Mouse (Mus musculus): ENCODE results near the gene Gif. TPM values are rescaled to one million over a fixed set of nuclear protein-coding genes. Genes with fewer than 3 reads are reported as not detected.

Gene Gif
- polyA plus RNA-seq, 1 experiment from 2014 or later: not detected

DNA sequence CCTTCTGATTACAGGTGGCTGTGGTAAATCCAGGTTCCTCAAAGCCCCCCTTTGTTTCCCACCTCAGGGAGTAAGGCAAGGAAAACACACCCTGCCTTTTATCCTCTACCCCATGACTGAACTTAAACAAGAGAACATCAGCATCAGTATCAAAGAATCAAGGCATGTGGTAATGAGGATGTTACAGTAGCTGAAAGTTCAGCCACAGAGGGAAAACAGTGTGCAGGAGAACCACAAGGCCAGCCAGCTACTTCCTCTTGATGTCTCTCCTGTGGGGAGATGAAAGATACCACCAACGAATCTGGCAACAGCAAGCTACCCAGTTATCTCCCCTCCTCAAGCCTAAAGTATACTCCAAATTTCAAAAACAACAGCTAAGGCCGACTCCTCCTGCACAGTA, 59.9 kb downstream of the Gif start:
- H3K27ac ChIP-seq (ENCODE audit: low read depth, low read length): no peak overlapping the region
- H3K4me1 ChIP-seq (replicated peaks; ENCODE audit: control insufficient read depth, insufficient read depth, low read length): no peaks in the 10 kb centered on the region
- TF ChIP-seq CTCF (IDR thresholded peaks at IDR 0.05; ENCODE audit: low read depth): no peak
- no peaks in the 10 kb centered on the region for H3K9me3 ChIP-seq (ENCODE audit: control insufficient read depth)
- no peaks in the 10 kb centered on the region for H3K27me3 ChIP-seq (replicated peaks; ENCODE audit: control insufficient read depth, insufficient read depth, low read length)
- ATAC-seq: no peak
- H3K4me3 ChIP-seq (ENCODE audit: low read depth, low read length): no peak overlapping the region
- H3K9ac ChIP-seq (ENCODE audit: low read depth, low read length): no peak overlapping the region
- no peak overlapping the region for H3K4me2 ChIP-seq (replicated peaks; ENCODE audit: low read depth)
- H3K36me3 ChIP-seq (ENCODE audit: control insufficient read depth, insufficient read depth): peaks cover 4% of the 10 kb centered on the region; the same call in 1 of the 2 replicates
- WGBS: 50% methylated on average over 2 of the region's 2 CpGs

DNA sequence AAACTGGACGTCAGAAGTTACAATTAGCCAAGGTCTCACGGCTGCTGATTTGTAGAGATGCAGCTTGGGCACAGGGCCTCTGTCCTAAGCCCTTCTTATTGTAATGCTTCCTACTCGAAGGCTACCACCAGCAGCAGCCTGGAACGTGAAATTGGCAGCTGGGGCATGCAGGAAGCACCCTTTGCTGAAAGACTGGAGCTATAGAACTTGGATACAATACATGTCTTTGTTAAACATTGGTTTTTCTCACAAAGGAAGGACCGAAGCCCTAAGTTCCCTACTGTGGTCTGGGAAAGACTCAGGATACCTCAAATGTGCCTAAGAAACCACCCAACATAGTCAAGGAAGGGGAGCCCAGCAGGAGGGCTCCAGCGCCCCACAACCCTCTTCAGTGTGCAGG, 60.5 kb downstream of the Gif start:
- WGBS: 77% methylated on average over 6 of the region's 6 CpGs
- Histone ChIP-seq H3K9ac (ENCODE audit: low read depth, low read length) (no peak overlapping the region), H3K27ac (ENCODE audit: low read depth, low read length) (no peak overlapping the region), H3K4me3 (ENCODE audit: low read depth, low read length) (no peak overlapping the region), H3K27me3 (replicated peaks; ENCODE audit: control insufficient read depth, insufficient read depth, low read length) (no peaks in the 10 kb centered on the region), H3K36me3 (ENCODE audit: control insufficient read depth, insufficient read depth) (no peaks in the 10 kb centered on the region; the same call in 1 of the 2 replicates), H3K4me2 (replicated peaks; ENCODE audit: low read depth) (no peak overlapping the region), H3K9me3 (ENCODE audit: control insufficient read depth) (no peaks in the 10 kb centered on the region), H3K4me1 (replicated peaks; ENCODE audit: control insufficient read depth, insufficient read depth, low read length) (no peaks in the 10 kb centered on the region)
- no peak for ATAC-seq
- TF ChIP-seq CTCF (IDR thresholded peaks at IDR 0.05; ENCODE audit: low read depth): no peak

DNA sequence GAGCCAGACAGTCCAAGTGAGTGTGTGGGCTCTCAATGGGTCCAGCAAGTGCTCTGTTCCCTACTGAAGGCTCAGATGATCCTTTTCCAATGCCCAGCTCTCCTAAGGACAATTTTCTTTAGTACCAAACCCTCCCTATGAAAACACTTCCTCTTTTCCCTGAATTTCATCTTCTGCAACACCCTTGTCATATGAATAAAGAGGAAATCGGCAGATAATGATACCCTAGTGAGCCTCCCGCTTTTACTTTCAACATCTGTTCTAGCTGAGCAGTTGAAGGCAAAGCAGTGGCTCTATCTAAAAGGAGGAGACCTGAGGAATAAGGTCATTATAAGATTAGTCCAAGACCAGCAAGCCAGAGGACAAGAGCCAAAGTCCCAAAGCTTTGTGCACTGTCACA, 61.1 kb downstream of the Gif start:
- Histone ChIP-seq H3K27me3 (replicated peaks; ENCODE audit: control insufficient read depth, insufficient read depth, low read length) (no peaks in the 10 kb centered on the region), H3K4me1 (replicated peaks; ENCODE audit: control insufficient read depth, insufficient read depth, low read length) (no peaks in the 10 kb centered on the region), H3K27ac (ENCODE audit: low read depth, low read length) (no peak overlapping the region), H3K36me3 (ENCODE audit: control insufficient read depth, insufficient read depth) (no peaks in the 10 kb centered on the region; the same call in 1 of the 2 replicates), H3K4me3 (ENCODE audit: low read depth, low read length) (no peak overlapping the region), H3K9me3 (ENCODE audit: control insufficient read depth) (no peaks in the 10 kb centered on the region), H3K4me2 (replicated peaks; ENCODE audit: low read depth) (no peak overlapping the region), H3K9ac (ENCODE audit: low read depth, low read length) (no peak overlapping the region)
- no peak for ATAC-seq
- no peak for TF ChIP-seq CTCF (IDR thresholded peaks at IDR 0.05; ENCODE audit: low read depth)
- WGBS: 75% methylated on average over 2 of the region's 2 CpGs

DNA sequence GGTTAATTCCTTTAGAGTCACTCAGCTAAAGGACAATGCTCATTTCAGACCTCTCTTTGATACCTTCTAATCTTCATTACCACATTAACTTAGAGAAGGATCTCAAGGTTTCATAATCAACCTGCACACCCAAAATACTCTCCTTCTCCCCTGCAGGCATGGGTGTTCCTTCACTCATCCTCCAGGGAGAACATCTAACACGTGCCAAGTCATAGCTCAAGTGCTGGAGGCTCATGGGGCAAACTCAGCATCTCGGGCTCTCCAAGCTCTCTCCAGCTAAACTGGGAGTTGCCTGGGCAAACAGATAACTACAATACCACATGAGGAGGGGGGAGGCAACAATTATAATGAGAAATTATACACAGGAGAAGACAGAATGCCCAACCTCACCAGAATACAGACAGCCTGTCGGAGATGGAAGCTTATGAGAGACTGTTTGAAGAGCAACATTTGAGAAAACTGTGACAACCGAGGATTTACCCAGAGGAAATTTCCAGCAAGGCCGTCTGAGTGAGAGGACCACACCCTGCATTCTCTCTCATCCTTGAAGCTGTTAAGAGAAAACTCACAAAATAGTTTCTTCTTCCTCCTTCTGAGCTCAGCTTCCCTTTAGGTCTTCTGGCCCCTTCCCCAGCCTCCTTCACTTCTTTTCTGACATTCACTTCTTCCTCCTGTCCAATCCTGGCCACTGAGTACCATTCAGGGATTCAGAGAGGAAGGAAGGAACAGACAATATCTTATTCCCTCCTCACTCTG, 62.8 kb downstream of the Gif start:
- H3K9me3 ChIP-seq (ENCODE audit: control insufficient read depth): no peaks in the 10 kb centered on the region
- WGBS: 49% methylated on average over 5 of the region's 5 CpGs
- no peak for TF ChIP-seq CTCF (IDR thresholded peaks at IDR 0.05; ENCODE audit: low read depth)
- no peak overlapping the region for H3K4me2 ChIP-seq (replicated peaks; ENCODE audit: low read depth)
- no peak overlapping the region for H3K9ac ChIP-seq (ENCODE audit: low read depth, low read length)
- H3K36me3 ChIP-seq (ENCODE audit: control insufficient read depth, insufficient read depth): no peaks in the 10 kb centered on the region; the same call in 1 of the 2 replicates
- no peaks in the 10 kb centered on the region; the same call in 1 of the 2 replicates for H3K4me1 ChIP-seq (replicated peaks; ENCODE audit: control insufficient read depth, insufficient read depth, low read length)
- ATAC-seq: no peak
- no peak overlapping the region for H3K4me3 ChIP-seq (ENCODE audit: low read depth, low read length)
- no peaks in the 10 kb centered on the region for H3K27me3 ChIP-seq (replicated peaks; ENCODE audit: control insufficient read depth, insufficient read depth, low read length)
- H3K27ac ChIP-seq (ENCODE audit: low read depth, low read length): no peak overlapping the region

DNA sequence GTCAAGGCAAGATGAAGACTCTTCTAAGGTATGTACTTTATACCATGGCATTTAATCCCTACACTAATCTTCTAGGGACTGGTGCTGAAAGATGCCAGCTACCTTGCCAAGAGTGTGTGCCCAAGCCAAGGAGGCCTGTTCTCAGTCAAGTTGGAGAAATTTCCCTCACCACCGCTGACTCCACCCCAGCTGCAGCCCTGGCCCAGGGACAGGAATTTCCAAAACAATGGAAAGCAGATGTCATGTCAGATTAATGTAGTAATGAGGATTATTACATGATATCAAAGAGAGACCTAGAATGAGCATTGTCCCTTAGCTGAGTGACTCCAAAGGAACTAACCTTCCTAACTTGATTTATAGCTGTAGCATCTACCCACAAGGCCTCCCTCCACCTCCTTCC, 63.5 kb downstream of the Gif start:
- no peak overlapping the region for H3K4me3 ChIP-seq (ENCODE audit: low read depth, low read length)

DNA sequence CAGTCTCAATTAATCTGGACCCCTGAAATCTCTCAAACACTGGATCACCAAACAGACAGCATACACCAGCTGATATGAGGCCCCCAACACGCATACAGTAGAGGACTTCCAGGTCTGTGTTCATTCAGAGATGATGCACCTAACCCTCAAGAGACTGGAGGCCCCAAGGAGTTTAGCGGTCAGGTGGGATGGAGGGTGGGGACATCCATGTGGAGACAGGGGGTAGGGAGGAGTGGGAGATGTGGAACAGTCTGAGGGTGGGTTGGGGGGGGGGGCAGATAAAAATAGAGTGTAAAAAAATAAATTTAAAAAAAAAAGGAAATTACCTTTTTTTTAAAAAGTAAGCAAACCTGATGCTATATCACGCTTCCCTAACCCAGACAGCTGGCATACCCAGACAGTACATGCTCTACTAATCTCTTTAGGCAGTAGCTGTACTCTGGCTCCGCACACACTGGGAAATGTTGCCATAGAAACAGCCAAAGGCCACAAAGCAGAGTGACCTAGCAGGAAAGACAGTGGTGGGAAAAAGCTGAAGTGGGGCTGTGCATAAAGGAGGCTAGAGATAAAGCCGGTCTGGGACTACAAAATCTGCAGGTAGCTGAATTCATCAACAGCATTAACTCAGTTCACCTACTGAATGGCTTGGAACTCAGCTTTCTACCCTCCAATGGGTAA, 64.5 kb downstream of the Gif start:
- 45% methylated on average over 5 of the region's 5 CpGs for WGBS
- H3K27me3 ChIP-seq (replicated peaks; ENCODE audit: control insufficient read depth, insufficient read depth, low read length): no peaks in the 10 kb centered on the region
- ATAC-seq: 0 out of 2 replicates have a peak, but pooled peaks have one; percentile 20
- H3K4me3 ChIP-seq (ENCODE audit: low read depth, low read length): no peak overlapping the region
- H3K36me3 ChIP-seq (ENCODE audit: control insufficient read depth, insufficient read depth): no peaks in the 10 kb centered on the region; the same call in 1 of the 2 replicates
- H3K4me2 ChIP-seq (replicated peaks; ENCODE audit: low read depth): no peak overlapping the region
- H3K9me3 ChIP-seq (ENCODE audit: control insufficient read depth): no peaks in the 10 kb centered on the region
- no peaks in the 10 kb centered on the region; the same call in 1 of the 2 replicates for H3K4me1 ChIP-seq (replicated peaks; ENCODE audit: control insufficient read depth, insufficient read depth, low read length)
- no peak overlapping the region for H3K9ac ChIP-seq (ENCODE audit: low read depth, low read length)
- no peak overlapping the region for H3K27ac ChIP-seq (ENCODE audit: low read depth, low read length)
- TF ChIP-seq CTCF (IDR thresholded peaks at IDR 0.05; ENCODE audit: low read depth): no peak

More for the DNA sequence above, 63.5 kb downstream of the Gif start:
- no peak for TF ChIP-seq CTCF (IDR thresholded peaks at IDR 0.05; ENCODE audit: low read depth)
- ATAC-seq: no peak
- Histone ChIP-seq H3K9me3 (ENCODE audit: control insufficient read depth) (no peaks in the 10 kb centered on the region), H3K9ac (ENCODE audit: low read depth, low read length) (no peak overlapping the region), H3K36me3 (ENCODE audit: control insufficient read depth, insufficient read depth) (no peaks in the 10 kb centered on the region; the same call in 1 of the 2 replicates), H3K27me3 (replicated peaks; ENCODE audit: control insufficient read depth, insufficient read depth, low read length) (no peaks in the 10 kb centered on the region), H3K27ac (ENCODE audit: low read depth, low read length) (no peak overlapping the region), H3K4me2 (replicated peaks; ENCODE audit: low read depth) (no peak overlapping the region), H3K4me1 (replicated peaks; ENCODE audit: control insufficient read depth, insufficient read depth, low read length) (no peaks in the 10 kb centered on the region; the same call in 1 of the 2 replicates)
- 54% methylated on average over 1 of the region's 1 CpGs for WGBS

Other genes starting within 250 kb of the Gif start
- gene Ms4a6b, start 231.0 kb upstream of the Gif start, polyA plus RNA-seq (2015; fragmentation: Nextera tagmentation; extraction: Ambion mirVana): 4.9 and 5.3 TPM in 2 replicates
- 8.7 and 9.4 TPM in 2 replicates for gene Ms4a4d, start 210.8 kb upstream of the Gif start, polyA plus RNA-seq (2015; fragmentation: Nextera tagmentation; extraction: Ambion mirVana)
- 4.4 and 5.4 TPM in 2 replicates for gene Ms4a6d, start 142.7 kb upstream of the Gif start, polyA plus RNA-seq (2015; fragmentation: Nextera tagmentation; extraction: Ambion mirVana)
- gene Ms4a2, start 123.8 kb upstream of the Gif start, polyA plus RNA-seq (2015; fragmentation: Nextera tagmentation; extraction: Ambion mirVana): 0.04 TPM in 1 of 2 replicates, not detected in the other
- not detected in 2 replicates for gene Ms4a3, start 106.7 kb upstream of the Gif start, polyA plus RNA-seq (2015; fragmentation: Nextera tagmentation; extraction: Ambion mirVana)
- not detected in 2 replicates for gene Oosp2, start 87.0 kb upstream of the Gif start, polyA plus RNA-seq (2015; fragmentation: Nextera tagmentation; extraction: Ambion mirVana)
- not detected in 2 replicates for gene Oosp1, start 56.4 kb upstream of the Gif start, polyA plus RNA-seq (2015; fragmentation: Nextera tagmentation; extraction: Ambion mirVana)
- gene Oosp3, start 50.5 kb upstream of the Gif start, polyA plus RNA-seq (2015; fragmentation: Nextera tagmentation; extraction: Ambion mirVana): not detected in 2 replicates
- gene Mrpl16, start 22.8 kb downstream of the Gif start, polyA plus RNA-seq (2015; fragmentation: Nextera tagmentation; extraction: Ambion mirVana): 54.0 and 54.7 TPM in 2 replicates
- 125 and 137 TPM in 2 replicates for gene Stx3, start 71.8 kb downstream of the Gif start, polyA plus RNA-seq (2015; fragmentation: Nextera tagmentation; extraction: Ambion mirVana)
- 0.08 TPM in 1 of 2 replicates, not detected in the other for gene Olfr1417, start 91.7 kb downstream of the Gif start, polyA plus RNA-seq (2015; fragmentation: Nextera tagmentation; extraction: Ambion mirVana)
- not detected in 2 replicates for gene Olfr1418, start 113.5 kb downstream of the Gif start, polyA plus RNA-seq (2015; fragmentation: Nextera tagmentation; extraction: Ambion mirVana)
- gene Olfr1419, start 127.6 kb downstream of the Gif start, polyA plus RNA-seq (2015; fragmentation: Nextera tagmentation; extraction: Ambion mirVana): not detected in 2 replicates
- 0.05 TPM in 1 of 2 replicates, not detected in the other for gene Olfr1420, start 139.0 kb downstream of the Gif start, polyA plus RNA-seq (2015; fragmentation: Nextera tagmentation; extraction: Ambion mirVana)
- 8.4 and 9.3 TPM in 2 replicates for gene Patl1, start 164.8 kb downstream of the Gif start, polyA plus RNA-seq (2015; fragmentation: Nextera tagmentation; extraction: Ambion mirVana)
- gene Osbp, start 218.4 kb downstream of the Gif start, polyA plus RNA-seq (2015; fragmentation: Nextera tagmentation; extraction: Ambion mirVana): 6.2 and 6.9 TPM in 2 replicates